Mouse (Mus musculus): ENCODE measurements around the gene Gys2. TPM values are rescaled to one million over a fixed set of nuclear protein-coding genes. Genes with fewer than 3 reads are reported as not detected.

The Gys2 gene
- polyA plus RNA-seq, 1 experiment from 2014 or later, result not detected

Other genes starting within 250 kb of the Gys2 start
- 0.31 and 0.62 TPM in 2 replicates for gene Iapp, start 174.7 kb downstream of the Gys2 start, polyA plus RNA-seq (2014; fragmentation: Nextera tagmentation; extraction: Ambion mirVana)
- 0.65 and 0.80 TPM in 2 replicates for gene Slco1a5, start 150.1 kb downstream of the Gys2 start, polyA plus RNA-seq (2014; fragmentation: Nextera tagmentation; extraction: Ambion mirVana)
- 21.2 and 25.9 TPM in 2 replicates for gene Pyroxd1, start 127.5 kb downstream of the Gys2 start, polyA plus RNA-seq (2014; fragmentation: Nextera tagmentation; extraction: Ambion mirVana)
- gene Recql, start 86.0 kb downstream of the Gys2 start, polyA plus RNA-seq (2014; fragmentation: Nextera tagmentation; extraction: Ambion mirVana), result 34.9 and 41.3 TPM in 2 replicates
- gene Golt1b, start 85.9 kb downstream of the Gys2 start, polyA plus RNA-seq (2014; fragmentation: Nextera tagmentation; extraction: Ambion mirVana), result 117 and 122 TPM in 2 replicates
- gene Spx, start 59.7 kb downstream of the Gys2 start, polyA plus RNA-seq (2014; fragmentation: Nextera tagmentation; extraction: Ambion mirVana), result 5.7 and 6.3 TPM in 2 replicates
- gene Ldhb, start 34.8 kb upstream of the Gys2 start, polyA plus RNA-seq (2014; fragmentation: Nextera tagmentation; extraction: Ambion mirVana), result 388 and 406 TPM in 2 replicates
- gene Kcnj8, start 98.5 kb upstream of the Gys2 start, polyA plus RNA-seq (2014; fragmentation: Nextera tagmentation; extraction: Ambion mirVana), result 4.1 and 4.8 TPM in 2 replicates
- 2.1 and 3.4 TPM in 2 replicates for gene Abcc9, start 229.2 kb upstream of the Gys2 start, polyA plus RNA-seq (2014; fragmentation: Nextera tagmentation; extraction: Ambion mirVana)